Mouse (Mus musculus) layer of hippocampus, adult 9-11 months (tissue): Measurements from ENCODE around the gene Lck.
A peak's percentile ranks its signal among the peaks of the same experiment; 100 is the strongest.

Source experiments
- DNase-seq: peaks from one replicate; pipeline ENCODE4 v3.0.0; 2022

Gene Lck

DNA sequence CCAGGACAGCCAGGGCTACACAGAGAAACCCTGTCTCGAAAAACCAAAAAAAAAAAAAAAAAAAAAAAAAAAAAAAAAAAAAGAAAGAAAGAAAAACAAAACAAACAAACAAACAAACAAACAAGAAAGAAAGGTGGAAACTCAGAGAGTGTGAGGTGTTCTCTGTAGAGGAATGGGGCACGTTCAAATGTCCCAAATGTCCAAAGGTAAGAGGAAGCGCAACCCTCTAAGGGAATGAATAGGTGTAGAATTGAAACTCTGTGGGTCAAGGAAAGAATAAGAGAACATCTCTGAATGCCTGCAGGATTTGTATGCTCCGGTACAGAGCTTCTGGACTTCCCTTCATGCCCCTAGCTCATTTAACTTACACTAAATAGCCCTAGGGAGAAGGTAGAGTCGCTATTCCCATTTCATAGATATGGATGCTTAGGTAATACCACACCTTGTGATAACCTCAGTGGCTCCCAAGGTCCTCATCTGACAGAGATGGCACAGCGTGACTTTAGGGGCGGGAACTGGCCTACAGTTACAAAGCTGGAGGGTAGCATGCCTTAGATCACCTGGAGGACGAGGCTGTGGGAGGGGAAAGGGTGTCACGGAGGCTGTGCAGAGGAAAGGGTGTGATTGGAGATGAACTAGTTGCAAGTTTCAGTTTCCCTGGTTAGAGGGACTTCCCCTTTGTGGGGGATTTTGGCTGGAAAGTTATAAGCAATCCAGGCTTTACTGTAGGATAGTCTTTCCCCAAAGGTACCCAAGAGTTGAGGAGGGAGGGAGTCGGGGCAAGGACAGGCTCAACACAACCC is 65.8 kb downstream of the Lck start:
- no peak for DNase-seq

DNA sequence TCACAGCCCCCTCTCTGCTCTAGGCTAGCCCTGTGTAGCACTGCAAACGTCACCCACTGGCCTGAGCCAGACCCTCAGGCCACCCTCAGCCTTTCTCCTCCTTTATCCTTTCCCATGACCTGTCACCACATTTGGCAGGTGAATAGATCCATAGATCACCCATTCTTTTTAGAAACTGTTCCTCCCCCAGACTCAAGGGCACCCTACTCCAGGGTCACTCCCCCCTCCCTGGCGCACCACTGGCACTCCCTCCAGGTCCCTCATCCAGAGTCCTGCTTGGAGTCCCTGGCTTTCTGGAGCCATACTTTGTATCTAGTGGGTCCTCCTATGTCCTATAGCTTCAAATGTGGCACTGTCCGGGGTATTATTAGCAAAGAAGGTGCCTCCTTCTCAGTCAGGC is 67.9 kb downstream of the Lck start:
- no peak for DNase-seq

GRCm38 (mm10) chr4:129502901-129503444 is 70.5 kb downstream of the Lck start:
- no peak for DNase-seq

- no peak for DNase-seq
These were observed 71.0 kb downstream of the Lck start for GRCm38 (mm10) chr4:129502327-129502888.

DNA sequence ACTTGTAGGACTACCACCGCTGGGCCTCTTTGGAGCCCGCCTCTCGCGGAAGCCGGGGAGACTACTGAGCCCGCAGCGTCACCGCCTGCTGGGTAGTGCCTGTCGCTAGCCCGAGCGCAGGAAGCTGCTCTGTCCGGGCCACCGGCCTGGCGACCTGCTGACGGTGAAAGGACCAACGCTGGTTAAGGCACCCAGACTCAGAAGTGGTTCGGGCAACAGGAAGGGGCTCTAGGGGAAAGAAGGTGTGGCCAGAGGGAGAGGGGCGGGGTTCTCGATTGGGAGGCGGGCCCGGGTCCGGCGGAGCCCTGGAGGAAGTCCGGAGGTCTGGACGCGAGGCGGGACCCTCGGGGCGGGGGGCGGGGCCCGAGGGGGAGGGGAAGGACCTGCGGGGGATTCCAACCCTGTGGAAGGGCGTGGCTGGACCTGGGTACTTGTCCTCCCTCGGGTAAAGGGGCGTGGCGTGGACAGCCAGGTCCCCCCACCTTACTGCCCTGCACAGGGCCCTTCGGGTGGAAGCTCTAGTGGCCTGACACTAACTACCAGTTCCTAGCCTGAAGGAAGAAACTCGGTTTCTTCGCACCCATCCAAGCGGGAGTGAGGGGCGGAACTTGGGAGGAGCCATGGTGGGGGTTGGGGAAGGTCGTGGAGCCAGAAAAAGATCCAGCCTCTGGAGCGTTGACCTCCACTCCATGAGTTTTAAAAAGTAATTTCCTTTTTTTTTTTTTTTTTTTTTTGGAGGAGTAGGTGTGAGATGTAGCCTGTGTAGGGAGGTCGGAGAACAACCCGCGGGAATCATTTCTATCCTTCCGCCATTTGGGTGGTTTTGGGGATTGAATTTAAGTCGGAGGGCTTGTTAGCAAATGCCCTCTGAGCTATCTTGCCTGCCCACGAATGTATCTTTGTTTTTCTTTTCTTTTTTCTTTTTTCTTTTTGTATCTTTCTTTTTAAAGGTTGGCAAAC is 72.6 kb downstream of the Lck start:
- DNase-seq, result peak; percentile 78

DNA sequence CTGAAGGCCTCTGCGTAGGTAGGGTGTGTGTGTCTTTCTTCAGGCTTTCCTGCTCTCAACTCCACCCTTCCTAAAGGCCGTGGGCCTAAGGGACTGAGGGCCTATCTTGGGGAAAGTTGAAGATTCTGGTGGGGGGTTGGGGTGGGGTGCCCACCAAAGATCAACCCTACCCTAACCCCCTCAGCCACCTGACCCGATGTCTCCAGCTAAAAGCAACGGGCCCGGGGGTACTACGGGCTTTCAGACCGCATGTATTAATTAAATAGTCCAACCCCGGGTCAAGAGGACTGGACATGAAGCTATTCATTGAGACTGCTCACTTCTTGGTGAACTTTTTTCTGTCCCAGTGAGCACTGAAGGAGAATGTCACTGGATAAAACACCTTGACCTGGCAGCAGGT is 73.4 kb downstream of the Lck start:
- DNase-seq, result no peak

DNA sequence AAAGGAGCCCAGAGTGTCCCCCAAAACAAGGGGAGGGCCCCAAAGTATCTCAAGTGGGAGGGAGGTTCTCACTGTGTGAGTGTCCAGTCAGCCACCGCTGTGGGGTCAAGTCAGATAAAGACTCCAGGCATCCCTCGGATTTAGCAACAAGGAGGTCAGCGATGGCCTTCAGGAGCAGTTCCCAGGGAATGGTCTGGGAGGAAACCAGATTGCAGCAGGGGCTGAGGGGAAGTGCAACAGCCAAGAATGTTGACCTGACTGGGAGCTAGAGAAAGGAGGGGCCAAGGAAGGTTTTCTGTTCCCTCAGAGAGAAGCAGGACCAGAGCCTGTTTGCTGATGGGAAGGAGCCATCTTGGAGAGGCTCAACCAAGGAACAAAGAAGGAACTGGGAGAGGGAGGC is 74.5 kb downstream of the Lck start:
- no peak for DNase-seq
